Mouse (Mus musculus) liver, adult 2 months (tissue): ENCODE measurements around the gene Tnrc6a. TPM values are rescaled to one million over a fixed set of nuclear protein-coding genes. Genes with fewer than 3 reads are reported as not detected.

ENCODE experiments used
- DNase-seq: peaks from one replicate; pipeline ENCODE4 v3.0.0-alpha.2; 2011; ENCODE audit warnings: low read depth, low spot score; ENCODE audit errors: extremely low read depth
- H3K27ac ChIP-seq: fragments of 200-500 bp; replicated peaks from 2 replicates; pipeline ENCODE4 v1.5.1; 2012; ENCODE audit warnings: low read depth, mild to moderate bottlenecking, control low read depth, inconsistent platforms, low read length; ENCODE audit not compliant: insufficient read depth
- H3K27me3 ChIP-seq: fragments of 200-500 bp; 2 replicates; pipeline ENCODE4 v1.6.1; 2012; ENCODE audit warnings: mild to moderate bottlenecking, moderate library complexity, low read length, inconsistent platforms; ENCODE audit not compliant: control insufficient read depth, insufficient read depth
- H3K36me3 ChIP-seq: fragments of 200-500 bp; 2 replicates; pipeline ENCODE4 v1.6.1; 2012; ENCODE audit warnings: low read length, inconsistent platforms; ENCODE audit not compliant: control insufficient read depth, insufficient read depth
- H3K4me1 ChIP-seq: fragments of 200-500 bp; 2 replicates; pipeline ENCODE4 v1.6.1; 2011; ENCODE audit warnings: low read length; ENCODE audit not compliant: control insufficient read depth, insufficient read depth
- H3K4me3 ChIP-seq: fragments of 200-500 bp; 2 replicates; pipeline ENCODE4 v1.5.1; 2011; ENCODE audit warnings: low read depth, mild to moderate bottlenecking, control low read depth, low read length, moderate library complexity; ENCODE audit not compliant: insufficient read depth
- H3K79me2 ChIP-seq: fragments of 200-500 bp; 2 replicates; pipeline ENCODE4 v1.6.1; 2012; ENCODE audit warnings: inconsistent platforms, mild to moderate bottlenecking, low read length, moderate library complexity; ENCODE audit not compliant: control insufficient read depth, insufficient read depth
- H3K9ac ChIP-seq: fragments of 200-500 bp; 2 replicates; pipeline ENCODE4 v1.6.1; 2012; ENCODE audit warnings: low read depth, mild to moderate bottlenecking, control low read depth, inconsistent platforms, low read length
- CTCF ChIP-seq: fragments of 200-500 bp; IDR thresholded peaks from 2 replicates; pipeline ENCODE4 v1.5.1; 2011; ENCODE audit warnings: low read depth, low read length, control low read depth
- POLR2A ChIP-seq: fragments of 200-500 bp; IDR thresholded peaks from 2 replicates; pipeline ENCODE4 v1.6.1; 2011; ENCODE audit warnings: low read length, control low read depth; ENCODE audit not compliant: insufficient read depth; ENCODE audit errors: extremely low read depth
- WGBS: fragments of 180-500 bp; shearing (Covaris S2); methylation state at CpG from one replicate; pipeline ENCODE4 v1.1.7; 2018; 5-methylcytosine and 5-hydroxymethylcytosine counted together
- polyA plus RNA-seq: library from polyadenylated mRNA; depleted of rRNA; stranded (reverse); fragments of >200 nt; gene quantifications from 2 replicates; pipeline ENCODE4 v1.2.3, GENCODE M21; 2012
- total RNA-seq: library from RNA; depleted of rRNA; stranded (reverse); fragments of >200 nt; gene quantifications from 2 replicates; pipeline ENCODE4 v1.2.3, GENCODE M21; 2014

Tnrc6a gene
- total and polyA plus RNA-seq, 2 experiments, result 22.1 to 29.7 TPM

DNA sequence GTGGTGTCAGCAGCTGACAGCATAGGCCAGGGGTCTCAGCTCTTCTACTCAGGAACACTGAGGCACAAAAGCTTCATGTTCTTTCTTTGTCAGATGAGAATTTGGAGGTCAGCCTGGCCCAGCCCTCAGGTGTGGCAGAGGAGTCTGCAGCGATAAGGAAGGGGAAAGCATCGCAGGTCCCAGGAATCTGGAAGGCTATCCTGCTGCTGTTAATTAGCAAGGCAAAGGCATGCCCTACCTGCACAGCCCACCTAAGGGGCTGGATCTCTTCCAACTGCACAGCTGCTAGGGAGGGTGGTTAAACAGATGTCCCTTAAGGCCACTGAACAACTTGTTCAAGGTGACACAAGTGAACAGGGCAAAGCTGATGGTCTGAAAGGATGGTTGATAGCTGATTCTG, 91.5 kb downstream of the Tnrc6a start:
- Histone ChIP-seq H3K4me3 (no peak overlapping the region), H3K36me3 (no peaks in the 10 kb centered on the region), H3K4me1 (no peaks in the 10 kb centered on the region), H3K27ac (no peak overlapping the region), H3K79me2 (no peaks in the 10 kb centered on the region), H3K9ac (no peak overlapping the region), H3K27me3 (0 out of 2 replicates have a peak, but pooled peaks cover under 1% of the 10 kb centered on the region)
- 79% methylated on average over 2 of the region's 2 CpGs for WGBS
- TF ChIP-seq CTCF (no peak), POLR2A (no peak)
- DNase-seq, result no peak

DNA sequence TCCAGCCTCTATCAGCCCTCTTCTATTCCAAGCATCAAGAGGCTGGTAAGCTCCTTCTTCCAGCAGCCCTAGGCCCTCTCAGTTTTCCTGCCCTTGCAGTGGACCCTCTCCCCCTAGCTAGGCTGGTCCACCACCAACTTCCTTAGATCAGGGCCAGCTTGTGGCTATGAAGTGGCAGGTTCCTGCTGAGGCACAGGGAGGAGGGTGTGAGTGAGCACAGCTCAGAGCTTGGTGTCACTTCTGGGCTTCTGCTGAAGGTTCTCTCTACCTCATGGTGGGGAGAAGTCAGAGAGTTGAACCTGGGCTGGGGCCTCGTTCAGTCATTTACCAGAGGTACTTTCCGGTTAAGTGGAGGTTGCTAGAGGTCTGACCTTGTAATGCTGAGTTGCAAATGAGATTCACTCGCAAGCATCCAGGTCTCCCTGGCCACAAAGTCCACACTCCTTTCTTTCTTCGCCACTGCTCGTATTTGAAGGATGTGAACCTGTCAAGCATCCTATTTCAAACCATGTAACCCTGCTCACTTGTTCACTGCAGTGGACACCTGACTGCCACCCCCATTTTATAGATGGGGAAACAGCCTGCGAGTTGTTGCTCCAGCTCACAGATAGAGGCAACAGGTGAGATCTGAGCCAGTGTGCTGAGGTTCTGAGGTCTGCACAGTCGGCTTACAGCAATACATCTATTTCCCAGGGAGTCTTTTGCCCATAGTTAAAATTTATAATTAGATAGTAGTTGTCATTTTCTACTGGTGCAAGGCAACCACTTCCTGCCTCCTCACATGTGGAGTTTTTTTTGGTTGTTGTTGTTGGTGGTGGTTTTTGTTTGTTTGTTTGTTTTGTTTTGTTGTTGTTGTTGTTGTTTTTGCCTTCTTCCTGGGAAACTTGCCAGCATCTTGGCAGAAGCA, 94.0 kb downstream of the Tnrc6a start:
- Histone ChIP-seq H3K9ac (no peak overlapping the region), H3K79me2 (no peaks in the 10 kb centered on the region), H3K27me3 (no peaks in the 10 kb centered on the region), H3K36me3 (no peaks in the 10 kb centered on the region), H3K4me3 (no peak overlapping the region), H3K4me1 (no peaks in the 10 kb centered on the region), H3K27ac (no peak overlapping the region)
- 77% methylated on average over 7 of the region's 7 CpGs for WGBS
- no peak for DNase-seq
- TF ChIP-seq POLR2A (no peak), CTCF (no peak)

DNA sequence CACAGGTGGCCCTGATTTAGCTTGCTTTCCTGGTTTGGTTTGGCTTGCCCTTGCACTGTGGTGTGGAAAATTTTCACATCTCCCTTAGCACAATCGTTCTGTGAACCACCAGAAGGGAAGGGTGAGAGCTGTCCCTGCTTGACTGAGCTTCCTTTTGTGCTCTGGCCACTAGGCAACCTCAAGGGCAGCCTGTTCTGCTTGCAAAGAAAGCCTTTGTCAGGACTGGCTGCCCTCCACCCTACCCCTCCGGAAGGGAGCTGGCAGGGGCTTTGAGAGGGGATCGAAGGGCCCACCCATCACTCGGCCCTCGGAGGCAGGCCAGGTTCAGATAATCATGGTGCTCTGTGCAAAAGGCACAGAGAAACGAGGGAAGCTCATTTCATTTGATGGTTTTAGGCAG, 94.9 kb downstream of the Tnrc6a start:
- Histone ChIP-seq H3K4me3 (no peak overlapping the region), H3K4me1 (no peaks in the 10 kb centered on the region), H3K27ac (no peak overlapping the region), H3K9ac (no peak overlapping the region), H3K79me2 (no peaks in the 10 kb centered on the region), H3K36me3 (no peaks in the 10 kb centered on the region), H3K27me3 (no peaks in the 10 kb centered on the region)
- no peak for DNase-seq
- WGBS, result 62% methylated on average over 6 of the region's 6 CpGs
- TF ChIP-seq POLR2A (no peak), CTCF (no peak)

DNA sequence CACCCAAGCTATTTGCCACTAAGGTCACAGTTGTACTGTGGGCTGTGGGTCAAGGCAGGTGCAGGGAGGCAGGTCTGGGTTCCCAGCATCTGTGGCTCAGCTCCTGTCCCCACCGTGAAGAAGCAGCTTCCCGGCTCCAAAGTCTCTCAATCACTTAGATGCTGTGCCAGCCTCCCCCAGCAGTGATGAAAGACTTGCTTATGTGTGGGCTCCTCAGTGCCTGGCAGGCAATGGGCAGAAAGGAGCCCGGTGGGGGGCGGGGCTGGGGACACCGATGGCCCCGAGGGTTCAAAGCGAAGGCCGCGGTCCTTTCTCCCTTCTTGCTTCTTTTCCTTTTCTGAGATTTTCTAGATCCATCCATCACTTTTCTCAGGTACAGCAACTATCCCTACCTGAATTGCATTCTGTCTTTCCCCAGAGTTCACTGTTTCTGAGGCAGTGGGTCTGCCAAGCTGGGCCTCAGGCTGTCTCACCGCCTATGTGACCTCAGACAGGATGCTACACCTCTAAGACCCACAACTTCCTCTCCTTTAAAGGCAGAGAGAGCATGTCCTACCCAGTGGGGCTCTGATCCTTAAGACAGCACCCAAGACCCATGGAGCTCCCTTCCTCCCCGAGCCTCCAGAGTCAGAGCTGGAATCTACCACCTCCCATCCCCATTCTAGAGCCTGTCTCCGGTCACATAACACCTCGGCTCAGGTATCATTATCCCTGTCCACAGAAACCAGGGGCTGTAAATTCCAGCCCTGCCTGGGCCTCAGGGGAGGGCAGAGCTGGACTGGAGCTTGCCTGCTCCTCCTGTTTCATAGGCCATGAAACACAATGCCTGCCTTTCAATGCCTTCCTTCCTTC, 96.3 kb downstream of the Tnrc6a start:
- Histone ChIP-seq H3K9ac (no peak overlapping the region), H3K27me3 (no peaks in the 10 kb centered on the region), H3K4me3 (no peak overlapping the region), H3K36me3 (no peaks in the 10 kb centered on the region), H3K4me1 (no peaks in the 10 kb centered on the region), H3K27ac (no peak overlapping the region), H3K79me2 (no peaks in the 10 kb centered on the region)
- no peak for DNase-seq
- WGBS, result 77% methylated on average over 13 of the region's 13 CpGs
- TF ChIP-seq POLR2A, result no peak
- no peak for TF ChIP-seq CTCF

DNA sequence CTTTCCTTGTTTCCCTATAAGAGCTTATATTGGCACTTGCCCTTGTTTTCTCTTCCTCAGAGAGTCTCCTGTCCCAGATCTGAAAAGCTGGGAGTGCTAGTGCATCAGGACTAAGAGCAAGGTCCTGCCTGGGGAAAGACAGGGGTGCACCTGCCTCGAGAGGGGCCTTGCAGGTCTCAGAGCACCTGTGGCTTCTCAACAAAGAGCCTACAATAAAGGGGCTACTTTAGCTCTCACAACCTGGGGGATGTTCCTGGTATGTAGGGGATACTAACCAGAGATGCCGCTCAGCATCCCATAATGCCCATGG, 96.9 kb downstream of the Tnrc6a start:
- Histone ChIP-seq H3K9ac (no peak overlapping the region), H3K27me3 (no peaks in the 10 kb centered on the region), H3K27ac (no peak overlapping the region), H3K4me1 (no peaks in the 10 kb centered on the region), H3K4me3 (no peak overlapping the region), H3K36me3 (no peaks in the 10 kb centered on the region), H3K79me2 (no peaks in the 10 kb centered on the region)
- no peak for DNase-seq
- 85% methylated on average over 2 of the region's 2 CpGs for WGBS
- no peak for TF ChIP-seq POLR2A
- TF ChIP-seq CTCF, result no peak
